Mouse (Mus musculus) C2C12 (cell line): ENCODE data around the gene Prex1. TPM values are rescaled to one million over a fixed set of nuclear protein-coding genes. Genes with fewer than 3 reads are reported as not detected.
A peak's percentile ranks its signal among the peaks of the same experiment; 100 is the strongest.
"Not testable (repeated sequence)": the region's sequence is repeated elsewhere in the genome, so short reads cannot be mapped to it uniquely, and the experiment has no call there.

ENCODE experiments used
- H3K27me3 ChIP-seq: one replicate; pipeline ENCODE4 v1.6.1; 2011; ENCODE audit not compliant: control insufficient read depth, insufficient read depth, insufficient read length
- H3K36me3 ChIP-seq: one replicate; pipeline ENCODE4 v1.6.1; 2011; ENCODE audit not compliant: control insufficient read depth, insufficient read depth
- H3K4me3 ChIP-seq: one replicate; pipeline ENCODE4 v1.5.1; 2011; ENCODE audit warnings: mild to moderate bottlenecking, control low read depth; ENCODE audit not compliant: poor library complexity, insufficient read depth, severe bottlenecking
- H3K79me2 ChIP-seq: one replicate; pipeline ENCODE4 v1.6.1; 2011; ENCODE audit not compliant: control insufficient read depth, insufficient read depth
- H3K79me3 ChIP-seq: one replicate; pipeline ENCODE4 v1.6.1; 2011; ENCODE audit warnings: low read depth, control low read depth
- H3ac ChIP-seq: one replicate; pipeline ENCODE3; 2011; ENCODE audit warnings: low read depth; ENCODE audit not compliant: control insufficient read depth, insufficient read length
- CEBPB ChIP-seq: IDR thresholded peaks from one replicate; pipeline ENCODE4 v1.6.1; 2011; ENCODE audit warnings: low read depth, mild to moderate bottlenecking, control low read depth, moderate library complexity
- CTCF ChIP-seq: IDR thresholded peaks from one replicate; pipeline ENCODE4 v1.5.1; 2011; ENCODE audit not compliant: control insufficient read depth, insufficient read depth, insufficient read length
- FOSL1 ChIP-seq: IDR thresholded peaks from one replicate; pipeline ENCODE4 v1.8.0; 2011; ENCODE audit warnings: mild to moderate bottlenecking, low read length; ENCODE audit not compliant: poor library complexity, insufficient read depth, severe bottlenecking
- MAX ChIP-seq: IDR thresholded peaks from one replicate; pipeline ENCODE4 v1.6.1; 2011; ENCODE audit warnings: mild to moderate bottlenecking, control low read depth
- MYOD1 ChIP-seq: IDR thresholded peaks from one replicate; pipeline ENCODE4 v1.6.1; 2011; ENCODE audit warnings: low read depth; ENCODE audit not compliant: control insufficient read depth, insufficient read length
- MYOG ChIP-seq: IDR thresholded peaks from one replicate; pipeline ENCODE4 v1.6.1; 2011; ENCODE audit not compliant: control insufficient read depth, insufficient read length; ENCODE audit errors: extremely low read depth
- USF1 ChIP-seq: IDR thresholded peaks from one replicate; pipeline ENCODE4 v1.6.1; 2011; ENCODE audit warnings: low read depth, mild to moderate bottlenecking, control low read depth, moderate library complexity
- polyA plus RNA-seq: library from polyadenylated mRNA; unstranded; fragments of >200 nt; fragmentation: generic; extraction: Trizol; gene quantifications from one replicate; pipeline ENCODE4 v1.2.1, GENCODE M21; 2012; ENCODE audit warnings: missing spikeins

Prex1 gene
- polyA plus RNA-seq, 1 experiment: 0.16 TPM

GRCm38 (mm10) chr2:166746261-166746913 lies 32.8 kb upstream of the Prex1 start:
- peak; percentile 48 for TF ChIP-seq USF1
- H3K4me3 ChIP-seq, H3K79me3 ChIP-seq, H3K27me3 ChIP-seq, H3K79me2 ChIP-seq, H3K36me3 ChIP-seq, H3ac ChIP-seq: not testable (repeated sequence)

- Histone ChIP-seq H3ac (no peak overlapping the region), H3K79me3 (no peaks in the 10 kb centered on the region), H3K36me3 (no peaks in the 10 kb centered on the region), H3K79me2 (no peaks in the 10 kb centered on the region), H3K27me3 (peaks cover 4% of the 10 kb centered on the region), H3K4me3 (no peak overlapping the region)
- TF ChIP-seq MYOG (no peak), CEBPB (no peak), MYOD1 (no peak), MAX (no peak), CTCF (no peak)
Measured at GRCm38 (mm10) chr2:166745849-166746248, 32.2 kb upstream of the Prex1 start.

DNA sequence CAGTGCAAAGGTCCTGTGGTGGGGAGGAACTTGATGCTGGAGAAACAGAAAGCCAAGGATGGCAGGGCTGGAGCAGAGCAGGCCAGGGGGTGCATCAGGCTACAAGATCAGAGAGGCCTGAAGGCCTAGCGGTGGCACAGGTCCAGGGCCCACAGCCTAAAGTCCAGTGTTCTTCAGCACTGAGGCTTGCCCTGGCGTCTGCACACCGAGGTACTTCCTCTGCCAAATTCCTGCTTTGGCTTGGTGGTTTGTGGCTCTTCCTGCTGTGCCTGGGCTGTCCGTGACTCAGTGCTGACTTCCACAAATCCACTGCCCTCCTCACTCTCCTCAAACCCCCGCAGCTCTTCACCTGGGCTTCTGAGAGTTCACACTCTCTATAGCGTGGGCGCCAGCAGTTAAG lies 30.8 kb upstream of the Prex1 start:
- Histone ChIP-seq H3K4me3 (no peak overlapping the region), H3ac (no peak overlapping the region), H3K79me3 (no peaks in the 10 kb centered on the region), H3K36me3 (no peaks in the 10 kb centered on the region), H3K27me3 (no peaks in the 10 kb centered on the region), H3K79me2 (no peaks in the 10 kb centered on the region)
- no peak for TF ChIP-seq USF1
- TF ChIP-seq FOSL1: no peak

- Histone ChIP-seq H3K79me3 (no peaks in the 10 kb centered on the region), H3K27me3 (no peaks in the 10 kb centered on the region), H3K36me3 (no peaks in the 10 kb centered on the region), H3K4me3 (no peak overlapping the region), H3ac (no peak overlapping the region), H3K79me2 (no peaks in the 10 kb centered on the region)
- TF ChIP-seq FOSL1 (no peak), MAX (no peak), MYOD1 (no peak), CEBPB (no peak), CTCF (no peak), USF1 (no peak), MYOG (no peak)
Measured at GRCm38 (mm10) chr2:166743504-166743903, 29.9 kb upstream of the Prex1 start.

- Histone ChIP-seq H3ac (no peak overlapping the region), H3K79me2 (no peaks in the 10 kb centered on the region), H3K36me3 (no peaks in the 10 kb centered on the region), H3K27me3 (no peaks in the 10 kb centered on the region), H3K4me3 (no peak overlapping the region), H3K79me3 (no peaks in the 10 kb centered on the region)
- TF ChIP-seq MYOG (no peak), MAX (no peak), CTCF (no peak), MYOD1 (no peak), CEBPB (no peak), FOSL1 (no peak), USF1 (no peak)
Measured at GRCm38 (mm10) chr2:166741445-166741844, 27.8 kb upstream of the Prex1 start.

GRCm38 (mm10) chr2:166740396-166740795 lies 26.8 kb upstream of the Prex1 start:
- Histone ChIP-seq H3ac (no peak overlapping the region), H3K27me3 (no peaks in the 10 kb centered on the region), H3K36me3 (no peaks in the 10 kb centered on the region), H3K79me2 (no peaks in the 10 kb centered on the region), H3K4me3 (no peak overlapping the region), H3K79me3 (no peaks in the 10 kb centered on the region)
- TF ChIP-seq CEBPB (no peak), MYOD1 (no peak), CTCF (no peak), USF1 (no peak), FOSL1 (no peak), MAX (no peak), MYOG (no peak)

DNA sequence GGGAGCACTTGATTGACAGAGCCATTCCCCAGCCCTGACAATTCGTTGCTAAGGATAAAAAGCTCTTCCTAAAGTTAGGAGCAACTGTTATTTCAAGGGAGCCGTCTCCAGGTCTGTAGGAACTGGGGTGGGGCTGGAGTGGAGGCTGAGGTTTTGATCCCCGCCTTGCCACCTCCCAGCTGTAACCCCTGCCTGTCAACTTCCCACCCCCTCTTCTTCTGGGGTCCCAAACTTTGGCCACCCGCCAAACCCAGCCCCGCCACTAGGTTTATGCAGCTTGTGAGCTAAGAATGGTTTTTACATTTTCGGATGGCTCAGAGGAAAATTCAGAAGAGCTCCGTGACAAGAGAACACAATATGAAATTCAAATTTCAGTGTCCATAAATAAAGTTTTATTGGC lies 23.7 kb upstream of the Prex1 start:
- no peak overlapping the region for H3K4me3 ChIP-seq

More for the DNA sequence above, 23.7 kb upstream of the Prex1 start:
- Histone ChIP-seq H3K79me3 (no peaks in the 10 kb centered on the region), H3K27me3 (no peaks in the 10 kb centered on the region), H3K79me2 (no peaks in the 10 kb centered on the region), H3K36me3 (no peaks in the 10 kb centered on the region), H3ac (no peak overlapping the region)
- no peak for TF ChIP-seq FOSL1
- TF ChIP-seq MAX: no peak
- TF ChIP-seq CEBPB: no peak
- TF ChIP-seq USF1: no peak
- TF ChIP-seq MYOD1: no peak
- TF ChIP-seq MYOG: no peak
